Mouse (Mus musculus) brown adipose tissue, adult 24 weeks (tissue): ENCODE results near the gene Ppp2r3a. TPM values are rescaled to one million over a fixed set of nuclear protein-coding genes. Genes with fewer than 3 reads are reported as not detected.

Experiments
- H3K27ac ChIP-seq: fragments of 200-500 bp; replicated peaks from 2 replicates; pipeline ENCODE4 v1.5.1; 2012; ENCODE audit warnings: low read depth, mild to moderate bottlenecking, low read length
- H3K4me1 ChIP-seq: fragments of 200-500 bp; 2 replicates; pipeline ENCODE4 v1.6.1; 2012; ENCODE audit warnings: low read length, mixed read lengths; ENCODE audit not compliant: control insufficient read depth, insufficient read depth, insufficient read length
- H3K4me3 ChIP-seq: fragments of 200-500 bp; 2 replicates; pipeline ENCODE4 v1.5.1; 2012; ENCODE audit warnings: low read depth, mild to moderate bottlenecking, low read length, moderate library complexity; ENCODE audit not compliant: insufficient read depth
- polyA plus RNA-seq: library from polyadenylated mRNA; stranded (reverse); fragments of >200 nt; gene quantifications from 2 replicates; pipeline ENCODE4 v1.2.4, GENCODE M21; 2012; ENCODE audit not compliant: missing spikeins, insufficient read depth, insufficient read length

Ppp2r3a gene
- polyA plus RNA-seq, 1 experiment: 13.0 TPM

DNA sequence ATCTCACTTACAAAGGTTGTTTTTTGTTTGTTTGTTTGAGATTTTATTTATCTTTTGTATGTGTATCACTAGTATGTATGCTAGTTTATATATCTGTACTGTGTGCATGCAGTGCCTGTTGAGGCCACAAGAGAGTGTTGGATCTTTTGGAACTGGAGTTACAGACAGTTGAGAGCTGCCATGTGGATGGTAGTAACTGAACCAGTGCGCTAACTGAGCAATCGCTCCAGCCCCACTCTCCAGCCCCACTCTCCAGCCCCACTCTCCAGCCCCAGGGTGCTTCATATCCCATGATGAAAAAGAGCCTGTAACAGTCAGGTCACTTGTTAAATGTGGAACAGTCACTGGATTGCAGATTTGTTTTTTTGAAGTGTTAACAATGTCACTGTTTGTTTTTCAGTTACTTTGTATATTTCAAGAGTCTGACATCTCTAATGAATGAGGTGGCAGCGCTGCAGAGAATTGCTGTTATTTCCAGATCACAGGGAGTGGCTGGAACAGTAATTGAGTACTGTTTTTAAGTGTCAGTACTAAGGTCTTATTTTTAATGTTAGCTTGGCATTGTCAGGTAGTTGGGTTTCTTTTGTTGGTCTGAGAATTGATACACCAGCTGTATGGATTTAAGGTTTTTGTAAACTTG, 171.4 kb downstream of the Ppp2r3a start:
- Histone ChIP-seq H3K4me1 (peaks cover 21% of the 10 kb centered on the region), H3K27ac (no peak overlapping the region), H3K4me3 (no peak overlapping the region)

DNA sequence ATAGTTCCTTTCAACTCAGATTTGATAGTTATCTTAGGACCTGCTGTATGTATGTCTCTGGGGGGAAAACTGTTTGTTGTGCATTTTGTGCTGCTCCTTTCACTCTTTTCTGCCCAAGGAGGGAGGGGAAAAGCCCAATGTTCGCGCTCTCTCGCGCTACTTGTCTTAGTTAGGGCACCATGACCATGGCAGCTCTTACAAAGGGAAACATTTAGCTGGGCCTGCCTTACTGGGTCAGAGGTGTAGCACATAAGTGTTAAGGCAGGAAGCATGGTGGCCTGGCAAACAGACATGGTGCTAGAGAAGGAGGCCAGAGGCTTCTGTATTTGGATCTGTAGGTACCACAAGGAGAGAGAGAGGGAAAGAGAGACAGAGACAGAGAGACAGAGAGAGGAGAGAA, 173.0 kb downstream of the Ppp2r3a start:
- H3K4me3 ChIP-seq: peak overlapping the region; percentile 22; the same call in 1 of the 2 replicates
- 0 out of 2 replicates have a peak overlapping the region, but pooled peaks have one; percentile 4 for H3K27ac ChIP-seq
- H3K4me1 ChIP-seq: peaks cover 21% of the 10 kb centered on the region

DNA sequence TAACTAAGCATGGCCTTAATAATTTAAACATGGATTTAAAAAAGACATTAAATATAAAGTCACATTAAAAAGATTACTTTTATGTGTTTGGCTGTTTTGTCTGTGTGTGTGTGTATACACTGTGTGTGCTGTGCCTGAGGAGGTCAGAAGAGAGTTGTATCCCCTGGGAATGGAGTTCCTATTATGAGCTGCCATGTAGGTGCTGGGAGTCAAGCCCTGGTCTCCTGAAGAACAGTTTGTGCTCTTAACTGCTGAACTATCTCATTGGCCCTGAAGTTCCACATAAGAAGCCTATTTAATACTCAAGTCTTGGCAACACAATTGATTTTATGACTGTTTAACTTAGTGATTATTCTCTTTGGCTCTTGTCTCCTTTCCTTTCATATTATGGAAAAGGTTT, 174.1 kb downstream of the Ppp2r3a start:
- peak overlapping the region; percentile 97 for H3K4me3 ChIP-seq
- H3K27ac ChIP-seq: no peak overlapping the region
- peaks cover 21% of the 10 kb centered on the region for H3K4me1 ChIP-seq

DNA sequence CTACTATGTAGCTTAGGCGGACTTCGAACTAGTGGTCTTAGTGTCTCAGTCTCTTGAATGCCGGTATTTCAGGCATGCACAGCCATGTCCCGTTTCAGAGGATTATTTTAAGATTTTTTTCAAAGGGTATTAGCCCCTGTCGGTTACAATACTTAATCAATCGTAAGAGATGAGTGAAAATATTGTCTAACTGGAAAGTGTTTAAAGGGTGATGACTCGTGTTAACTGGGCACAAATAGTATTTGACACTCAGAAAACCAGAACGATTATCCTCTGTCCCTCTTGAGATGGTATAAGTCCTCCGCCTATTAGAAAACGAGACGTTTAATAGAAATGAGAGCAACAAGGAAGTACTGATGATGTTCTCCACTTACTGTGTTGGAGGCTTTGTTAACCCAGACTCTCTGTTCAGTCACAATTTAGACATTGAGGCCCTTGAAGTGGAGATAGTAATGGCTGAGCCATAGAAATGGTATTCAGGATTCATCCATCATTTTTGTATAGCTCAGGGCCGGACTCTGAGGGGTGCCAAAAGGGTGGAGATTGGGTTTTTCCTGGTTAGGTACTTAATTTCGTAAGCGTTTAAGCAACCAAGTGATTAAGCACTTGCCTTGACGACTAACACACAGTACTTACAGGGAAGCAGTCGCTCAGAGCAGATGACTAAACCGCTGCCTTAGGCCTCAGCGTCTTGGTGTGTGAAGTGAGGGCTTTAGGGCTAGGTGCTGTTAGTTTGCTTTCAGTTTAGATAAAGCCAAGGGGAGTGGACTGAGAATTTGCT, 175.3 kb downstream of the Ppp2r3a start:
- Histone ChIP-seq H3K4me1 (peaks cover 17% of the 10 kb centered on the region), H3K4me3 (peak overlapping the region; percentile 97), H3K27ac (peak overlapping the region; percentile 30)

DNA sequence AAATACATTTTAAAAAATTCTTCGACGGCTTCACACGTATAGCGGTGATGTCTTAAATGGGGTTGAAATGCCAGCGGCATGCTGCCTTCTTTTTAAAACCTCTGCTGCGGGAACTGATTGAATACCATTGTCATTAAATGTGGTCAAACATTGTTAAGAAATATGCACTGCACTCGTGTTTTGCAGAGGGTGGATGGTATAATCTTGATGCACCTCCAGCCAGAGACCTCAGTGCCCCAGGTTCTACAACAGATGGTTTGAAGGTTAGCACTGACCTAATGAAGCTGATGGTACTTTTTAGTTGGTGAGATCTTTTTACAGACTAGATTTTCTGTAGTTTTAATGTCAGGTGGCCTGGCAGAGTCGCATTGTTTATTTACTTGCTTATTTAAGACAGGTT, 175.9 kb downstream of the Ppp2r3a start:
- Histone ChIP-seq H3K27ac (peak overlapping the region; percentile 30; the same call in 1 of the 2 replicates), H3K4me3 (peak overlapping the region; percentile 97)

DNA sequence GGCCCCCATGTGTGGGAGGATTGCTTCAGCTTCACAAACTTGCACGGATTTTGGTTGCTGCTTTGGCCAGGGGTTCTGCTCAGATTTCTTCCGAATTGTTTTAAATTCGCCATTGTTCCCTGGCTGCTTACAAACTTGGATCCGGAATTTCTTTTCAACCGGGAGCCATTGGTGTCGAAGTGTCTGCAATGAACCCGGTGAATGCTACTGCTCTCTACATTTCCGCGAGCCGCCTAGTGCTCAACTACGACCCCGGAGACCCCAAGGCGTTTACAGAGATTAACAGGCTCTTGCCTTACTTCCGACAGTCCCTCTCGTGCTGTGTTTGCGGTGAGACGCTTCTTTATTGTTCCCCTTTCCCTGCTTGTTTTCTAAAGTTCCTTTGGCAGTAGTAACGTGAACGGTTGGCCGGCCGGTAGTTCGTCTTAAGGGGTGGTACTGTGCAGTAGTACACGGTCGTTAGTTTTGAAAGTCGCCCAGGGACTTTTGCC, 176.5 kb downstream of the Ppp2r3a start:
- peak overlapping the region; percentile 99 for H3K27ac ChIP-seq
- peaks cover 13% of the 10 kb centered on the region for H3K4me1 ChIP-seq
- peak overlapping the region; percentile 97 for H3K4me3 ChIP-seq

More for the DNA sequence above, 175.9 kb downstream of the Ppp2r3a start:
- peaks cover 15% of the 10 kb centered on the region for H3K4me1 ChIP-seq

DNA sequence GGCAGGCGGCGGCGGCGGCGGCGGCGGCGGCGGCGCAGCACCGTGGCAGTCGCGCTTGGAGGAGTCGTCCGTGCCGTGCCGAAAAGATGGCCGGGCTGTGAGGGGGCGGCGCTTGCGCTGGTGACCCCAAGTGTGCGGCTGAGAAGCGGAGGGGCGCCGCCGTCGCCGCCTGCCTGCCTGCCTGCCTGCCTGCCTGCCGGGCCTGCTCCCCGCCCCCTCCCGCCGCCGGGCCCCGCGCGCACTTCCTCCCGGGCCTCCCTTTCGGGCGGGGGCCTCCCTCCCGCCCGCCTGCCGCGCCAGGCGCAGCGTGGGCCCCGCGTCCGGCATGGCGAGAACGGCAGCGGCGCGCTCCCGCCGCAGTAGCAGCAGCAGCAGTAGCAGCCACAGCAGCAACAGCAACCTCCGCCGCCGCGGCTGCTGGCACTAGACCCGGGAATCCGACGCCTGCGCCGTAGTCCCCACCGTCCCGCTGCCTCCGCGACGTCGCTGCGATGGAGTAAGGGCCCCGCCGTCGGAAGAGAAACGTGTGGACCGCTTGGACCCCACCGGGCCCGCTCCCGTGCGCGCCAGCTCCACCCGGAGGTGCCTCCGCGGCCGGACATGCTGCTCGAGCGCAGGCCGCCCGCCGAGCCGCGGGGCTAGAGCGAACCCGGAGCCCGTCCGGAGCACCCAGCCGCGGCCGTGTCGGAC, 177.1 kb downstream of the Ppp2r3a start:
- peak overlapping the region; percentile 99 for H3K27ac ChIP-seq
- peaks cover 11% of the 10 kb centered on the region for H3K4me1 ChIP-seq
- peak overlapping the region; percentile 97 for H3K4me3 ChIP-seq

DNA sequence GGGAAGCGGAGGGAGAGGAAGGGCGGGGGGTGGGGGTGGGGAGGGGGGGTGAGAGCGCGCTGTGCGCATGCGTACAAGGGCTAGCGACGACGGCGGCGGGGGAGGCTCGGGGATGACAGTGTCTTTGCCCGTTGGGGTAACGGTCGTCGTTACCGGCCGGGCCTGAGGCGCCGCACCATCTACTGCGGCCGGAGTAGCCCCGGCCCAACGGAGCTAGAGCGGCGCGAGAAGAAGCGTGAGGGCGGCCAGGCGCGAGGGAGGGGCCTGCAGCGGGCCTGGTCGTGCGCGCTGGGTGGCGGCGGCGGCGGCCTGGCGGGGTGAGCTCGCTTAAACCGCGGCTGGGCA, 177.6 kb downstream of the Ppp2r3a start, which contains the start of gene Msl2:
Gene Msl2, plus strand, starts transcription at position 115 of the 345 bp plus-strand sequence.
- H3K27ac ChIP-seq: peak within 1 kb of the TSS; percentile 99
- peaks cover 8% of the 10 kb centered on the region for H3K4me1 ChIP-seq
- H3K4me3 ChIP-seq: peak within 1 kb of the TSS; percentile 97

DNA sequence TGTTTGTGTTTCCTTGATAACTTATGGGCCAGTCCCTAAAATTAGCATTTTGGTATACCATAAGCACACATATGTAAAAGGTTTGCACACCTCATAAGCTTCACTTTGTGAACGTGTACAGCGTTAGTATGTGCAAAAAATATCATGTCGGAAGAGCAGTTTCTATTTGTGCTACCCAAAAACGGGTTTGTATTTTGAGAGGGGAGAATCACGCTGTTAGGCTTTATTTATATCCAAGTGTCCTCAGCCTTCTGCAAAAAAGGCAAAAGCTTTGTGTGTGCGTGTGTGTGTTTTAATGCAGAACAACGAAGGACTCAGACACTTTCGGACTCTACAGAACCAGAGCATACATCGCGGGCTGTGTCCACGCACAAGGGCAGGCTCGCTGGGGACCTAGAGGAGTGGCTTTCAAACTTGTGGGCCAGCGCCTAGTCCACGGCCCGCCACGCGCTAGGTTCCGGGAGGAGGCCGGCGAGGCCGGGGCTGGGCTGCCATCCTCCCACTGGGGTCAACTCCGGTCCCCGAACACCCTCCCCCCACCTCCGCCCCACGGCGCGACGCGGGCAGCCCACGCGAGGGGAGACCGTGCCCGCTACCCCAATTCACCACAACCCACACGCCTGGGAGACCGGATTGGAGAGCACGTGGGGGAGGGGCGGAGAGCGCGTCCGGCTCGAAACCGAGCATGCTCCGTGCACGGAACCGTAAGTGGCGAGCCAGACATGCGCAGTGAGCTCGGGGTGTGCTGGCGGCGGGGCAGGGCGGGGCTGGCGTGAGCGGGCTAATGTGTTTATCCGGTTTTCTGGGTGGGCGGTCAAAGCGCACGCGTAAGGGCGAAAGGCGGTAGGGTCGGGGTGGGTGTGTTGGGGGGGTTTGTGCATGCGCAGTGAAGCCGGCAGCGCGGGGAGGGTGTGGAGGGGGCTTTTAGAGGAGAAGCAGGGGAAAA, 178.3 kb downstream of the Ppp2r3a start:
- peak overlapping the region; percentile 76 for H3K4me3 ChIP-seq
- H3K4me1 ChIP-seq: peaks cover 2% of the 10 kb centered on the region; the same call in 1 of the 2 replicates
- peak overlapping the region; percentile 87 for H3K27ac ChIP-seq

DNA sequence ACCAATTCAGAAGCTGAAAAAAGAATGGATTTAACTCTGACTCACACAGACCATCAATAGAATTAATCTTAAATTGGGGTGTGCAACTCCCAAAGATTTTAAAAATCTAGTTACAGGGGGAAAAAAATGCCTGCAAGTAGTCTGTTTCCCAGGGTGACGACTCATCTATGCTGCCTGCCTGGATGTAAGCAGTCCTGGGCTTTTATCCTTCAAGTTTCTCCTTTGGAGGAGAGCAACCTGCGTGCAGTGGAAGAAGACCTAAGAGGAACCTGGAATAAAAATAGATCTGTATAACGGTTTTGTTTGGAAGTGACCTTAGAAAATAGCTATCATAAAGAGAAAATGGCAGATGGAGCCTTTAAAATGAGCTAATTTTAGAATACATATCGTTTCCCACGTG, 179.1 kb downstream of the Ppp2r3a start:
- H3K27ac ChIP-seq: no peak overlapping the region
- H3K4me3 ChIP-seq: no peak overlapping the region
- H3K4me1 ChIP-seq: no peaks in the 10 kb centered on the region; the same call in 1 of the 2 replicates

DNA sequence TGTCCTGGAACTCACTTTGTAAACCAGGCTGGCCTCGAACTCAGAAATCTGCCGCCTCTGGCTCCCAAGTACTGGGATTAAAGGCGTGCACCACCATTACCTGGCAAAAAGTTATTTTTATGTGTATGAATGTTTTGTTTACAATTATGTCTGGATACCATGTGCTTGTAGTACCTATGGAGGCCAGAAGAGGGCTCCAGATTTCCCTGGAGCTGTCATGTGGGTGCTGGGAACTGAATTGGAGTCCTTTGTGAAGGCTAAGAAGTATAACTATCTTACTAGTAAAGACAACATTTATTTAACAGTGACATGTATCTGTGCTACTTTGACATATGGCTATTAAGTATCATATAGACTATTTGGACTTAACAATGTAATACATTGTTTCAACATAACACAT, 181.8 kb downstream of the Ppp2r3a start:
- H3K4me1 ChIP-seq: no peaks in the 10 kb centered on the region
- no peak overlapping the region for H3K27ac ChIP-seq
- H3K4me3 ChIP-seq: no peak overlapping the region

DNA sequence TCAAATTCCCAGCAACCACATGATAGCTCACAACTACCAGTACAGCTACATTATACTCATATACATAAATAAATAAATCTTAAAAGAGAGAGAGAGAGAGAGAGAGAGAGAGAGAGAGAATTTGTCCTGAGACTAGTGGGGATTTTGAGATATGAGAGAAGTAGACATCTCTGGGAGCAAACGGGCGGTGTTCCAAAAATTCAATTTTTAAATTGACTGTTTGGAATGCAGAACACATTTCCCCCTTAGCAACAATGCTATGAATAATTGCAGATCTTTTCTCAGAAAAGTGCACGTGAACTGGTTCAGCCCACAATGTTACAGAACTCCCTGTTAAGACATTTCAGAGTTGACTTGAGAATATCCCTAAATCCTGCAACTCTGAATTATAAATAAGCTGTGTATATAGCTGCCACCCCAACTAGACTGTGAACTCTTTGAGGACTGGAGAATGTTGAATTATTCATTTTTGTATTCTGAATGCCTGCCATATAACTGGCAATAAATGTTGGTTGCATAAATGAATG, 186.5 kb downstream of the Ppp2r3a start:
- Histone ChIP-seq H3K27ac (no peak overlapping the region), H3K4me1 (no peaks in the 10 kb centered on the region), H3K4me3 (no peak overlapping the region)

DNA sequence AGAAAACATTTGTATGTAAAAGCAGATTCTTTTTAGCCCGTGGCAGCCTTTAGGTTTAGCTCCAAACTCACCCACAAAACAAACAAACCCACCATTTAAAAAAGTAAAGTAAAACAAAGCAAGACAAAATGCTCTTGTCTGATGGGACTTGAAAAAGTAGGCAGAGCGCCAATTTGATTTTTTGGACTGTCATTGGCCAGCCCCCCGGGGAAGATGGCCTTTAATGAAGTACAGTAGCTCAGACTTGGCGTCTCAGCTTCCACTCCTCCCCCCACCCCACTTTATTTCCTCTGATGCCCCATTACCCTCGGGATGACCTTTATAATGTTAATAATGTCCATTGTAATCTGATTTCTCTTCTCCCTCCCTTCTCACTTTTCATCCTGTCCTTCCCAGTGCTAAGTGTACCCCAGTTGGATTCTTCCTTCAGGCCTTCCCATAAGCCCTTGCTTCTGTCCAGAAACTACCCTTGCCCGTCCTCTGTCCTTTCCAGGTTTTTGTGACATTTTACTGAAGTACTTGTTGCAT, 189.3 kb downstream of the Ppp2r3a start:
- Histone ChIP-seq H3K4me3 (no peak overlapping the region), H3K27ac (no peak overlapping the region), H3K4me1 (no peaks in the 10 kb centered on the region)

DNA sequence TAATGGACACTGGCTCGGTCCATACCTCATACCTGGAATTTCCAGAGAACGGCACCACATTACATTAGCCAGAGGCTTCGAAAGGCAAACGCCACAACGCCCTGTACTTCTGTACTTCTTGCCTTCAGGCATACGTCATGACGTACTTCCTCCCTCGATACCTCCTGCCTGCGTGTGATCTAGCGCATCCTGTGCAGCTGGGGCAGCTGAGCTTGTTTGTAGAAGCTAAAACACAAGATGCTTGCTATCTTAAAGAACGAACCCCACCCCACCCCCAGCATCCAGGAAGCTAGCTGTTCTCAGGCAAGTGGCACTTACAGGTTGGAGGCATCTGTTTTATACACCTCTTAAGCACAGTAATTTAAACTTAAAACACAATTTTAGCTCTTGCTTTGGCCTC, 190.6 kb downstream of the Ppp2r3a start:
- H3K4me3 ChIP-seq: no peak overlapping the region
- H3K4me1 ChIP-seq: no peaks in the 10 kb centered on the region
- no peak overlapping the region for H3K27ac ChIP-seq
